Mouse (Mus musculus): ENCODE results near the gene Zbtb20. TPM values are rescaled to one million over a fixed set of nuclear protein-coding genes. Genes with fewer than 3 reads are reported as not detected.

Zbtb20 gene
- polyA plus RNA-seq, 1 experiment from 2014 or later, result 18.4 TPM

GRCm38 (mm10) chr16:43286319-43286718 is 410.6 kb downstream of the Zbtb20 start:
- Histone ChIP-seq H3K9ac (ENCODE audit: low read depth, low read length) (no peak overlapping the region), H3K4me1 (ENCODE audit: control insufficient read depth, insufficient read depth, low read length) (0 out of 2 replicates have a peak, but pooled peaks cover 4% of the 10 kb centered on the region), H3K27ac (ENCODE audit: low read length) (no peak overlapping the region), H3K27me3 (replicated peaks; ENCODE audit: control insufficient read depth, insufficient read depth, low read length) (no peaks in the 10 kb centered on the region), H3K4me3 (ENCODE audit: low read length) (no peak overlapping the region), H3K4me2 (ENCODE audit: low read depth, low read length) (no peak overlapping the region), H3K9me3 (ENCODE audit: control insufficient read depth, low read length) (no peaks in the 10 kb centered on the region), H3K36me3 (ENCODE audit: control insufficient read depth, insufficient read depth, low read length) (no peaks in the 10 kb centered on the region)
- WGBS, result 83% methylated on average over 1 of the region's 1 CpGs
- ATAC-seq, result no peak

- no peak overlapping the region for H3K27ac ChIP-seq (ENCODE audit: low read length)
- H3K4me2 ChIP-seq (ENCODE audit: low read depth, low read length), result no peak overlapping the region
- no peaks in the 10 kb centered on the region for H3K27me3 ChIP-seq (replicated peaks; ENCODE audit: control insufficient read depth, insufficient read depth, low read length)
- H3K36me3 ChIP-seq (ENCODE audit: control insufficient read depth, insufficient read depth, low read length), result no peaks in the 10 kb centered on the region
- WGBS, result 45% methylated on average over 1 of the region's 1 CpGs
- H3K9ac ChIP-seq (ENCODE audit: low read depth, low read length), result no peak overlapping the region
- 0 out of 2 replicates have a peak, but pooled peaks have one; percentile 48 for ATAC-seq
- no peaks in the 10 kb centered on the region for H3K9me3 ChIP-seq (ENCODE audit: control insufficient read depth, low read length)
- no peak overlapping the region for H3K4me3 ChIP-seq (ENCODE audit: low read length)
- peaks cover 9% of the 10 kb centered on the region; the same call in 1 of the 2 replicates for H3K4me1 ChIP-seq (ENCODE audit: control insufficient read depth, insufficient read depth, low read length)
Observed at GRCm38 (mm10) chr16:43286783-43287383, 411.2 kb downstream of the Zbtb20 start.

- Histone ChIP-seq H3K27ac (ENCODE audit: low read length) (no peak overlapping the region), H3K4me2 (ENCODE audit: low read depth, low read length) (no peak overlapping the region), H3K4me3 (ENCODE audit: low read length) (no peak overlapping the region), H3K9me3 (ENCODE audit: control insufficient read depth, low read length) (no peaks in the 10 kb centered on the region), H3K36me3 (ENCODE audit: control insufficient read depth, insufficient read depth, low read length) (no peaks in the 10 kb centered on the region), H3K9ac (ENCODE audit: low read depth, low read length) (no peak overlapping the region), H3K27me3 (replicated peaks; ENCODE audit: control insufficient read depth, insufficient read depth, low read length) (no peaks in the 10 kb centered on the region), H3K4me1 (ENCODE audit: control insufficient read depth, insufficient read depth, low read length) (peaks cover 9% of the 10 kb centered on the region; the same call in 1 of the 2 replicates)
- peak; percentile 46; the same call in 1 of the 2 replicates for ATAC-seq
- WGBS, result 53% methylated on average over 3 of the region's 3 CpGs
Observed at GRCm38 (mm10) chr16:43291423-43291822, 415.7 kb downstream of the Zbtb20 start.

- H3K4me2 ChIP-seq (ENCODE audit: low read depth, low read length), result no peak overlapping the region
- peaks cover 9% of the 10 kb centered on the region for H3K4me1 ChIP-seq (ENCODE audit: control insufficient read depth, insufficient read depth, low read length)
- no peaks in the 10 kb centered on the region for H3K27me3 ChIP-seq (replicated peaks; ENCODE audit: control insufficient read depth, insufficient read depth, low read length)
- no peaks in the 10 kb centered on the region for H3K36me3 ChIP-seq (ENCODE audit: control insufficient read depth, insufficient read depth, low read length)
- H3K9ac ChIP-seq (ENCODE audit: low read depth, low read length), result no peak overlapping the region
- no peaks in the 10 kb centered on the region for H3K9me3 ChIP-seq (ENCODE audit: control insufficient read depth, low read length)
- ATAC-seq, result no peak
- 52% methylated on average over 5 of the region's 5 CpGs for WGBS
- H3K4me3 ChIP-seq (ENCODE audit: low read length), result no peak overlapping the region
- no peak overlapping the region for H3K27ac ChIP-seq (ENCODE audit: low read length)
Observed at GRCm38 (mm10) chr16:43297953-43298596, 422.4 kb downstream of the Zbtb20 start.

- Histone ChIP-seq H3K4me2 (ENCODE audit: low read depth, low read length) (no peak overlapping the region), H3K9ac (ENCODE audit: low read depth, low read length) (no peak overlapping the region), H3K4me1 (ENCODE audit: control insufficient read depth, insufficient read depth, low read length) (peaks cover 11% of the 10 kb centered on the region), H3K9me3 (ENCODE audit: control insufficient read depth, low read length) (no peaks in the 10 kb centered on the region), H3K27me3 (replicated peaks; ENCODE audit: control insufficient read depth, insufficient read depth, low read length) (no peaks in the 10 kb centered on the region), H3K36me3 (ENCODE audit: control insufficient read depth, insufficient read depth, low read length) (no peaks in the 10 kb centered on the region), H3K27ac (ENCODE audit: low read length) (no peak overlapping the region), H3K4me3 (ENCODE audit: low read length) (no peak overlapping the region)
- WGBS, result 81% methylated on average over 3 of the region's 3 CpGs
- ATAC-seq, result no peak
Observed at GRCm38 (mm10) chr16:43300420-43300819, 424.7 kb downstream of the Zbtb20 start.

- Histone ChIP-seq H3K4me2 (ENCODE audit: low read depth, low read length) (no peak overlapping the region), H3K9ac (ENCODE audit: low read depth, low read length) (no peak overlapping the region), H3K4me3 (ENCODE audit: low read length) (no peak overlapping the region), H3K27ac (ENCODE audit: low read length) (no peak overlapping the region), H3K36me3 (ENCODE audit: control insufficient read depth, insufficient read depth, low read length) (no peaks in the 10 kb centered on the region), H3K27me3 (replicated peaks; ENCODE audit: control insufficient read depth, insufficient read depth, low read length) (no peaks in the 10 kb centered on the region), H3K9me3 (ENCODE audit: control insufficient read depth, low read length) (no peaks in the 10 kb centered on the region), H3K4me1 (ENCODE audit: control insufficient read depth, insufficient read depth, low read length) (peaks cover 8% of the 10 kb centered on the region)
- WGBS, result 82% methylated on average over 2 of the region's 2 CpGs
- no peak for ATAC-seq
Observed at GRCm38 (mm10) chr16:43302171-43302570, 426.5 kb downstream of the Zbtb20 start.

- no peaks in the 10 kb centered on the region for H3K9me3 ChIP-seq (ENCODE audit: control insufficient read depth, low read length)
- H3K4me1 ChIP-seq (ENCODE audit: control insufficient read depth, insufficient read depth, low read length), result peaks cover 3% of the 10 kb centered on the region
- no peak overlapping the region for H3K4me3 ChIP-seq (ENCODE audit: low read length)
- H3K4me2 ChIP-seq (ENCODE audit: low read depth, low read length), result no peak overlapping the region
- no peak overlapping the region for H3K27ac ChIP-seq (ENCODE audit: low read length)
- H3K9ac ChIP-seq (ENCODE audit: low read depth, low read length), result no peak overlapping the region
- H3K27me3 ChIP-seq (replicated peaks; ENCODE audit: control insufficient read depth, insufficient read depth, low read length), result no peaks in the 10 kb centered on the region
- peak; percentile 23; the same call in 1 of the 2 replicates for ATAC-seq
- WGBS, result 53% methylated on average over 9 of the region's 9 CpGs
- no peaks in the 10 kb centered on the region for H3K36me3 ChIP-seq (ENCODE audit: control insufficient read depth, insufficient read depth, low read length)
Observed at GRCm38 (mm10) chr16:43303245-43304197, 427.8 kb downstream of the Zbtb20 start.

- Histone ChIP-seq H3K4me3 (ENCODE audit: low read length) (no peak overlapping the region), H3K4me1 (ENCODE audit: control insufficient read depth, insufficient read depth, low read length) (0 out of 2 replicates have a peak, but pooled peaks cover 2% of the 10 kb centered on the region), H3K27ac (ENCODE audit: low read length) (no peak overlapping the region), H3K36me3 (ENCODE audit: control insufficient read depth, insufficient read depth, low read length) (no peaks in the 10 kb centered on the region), H3K9me3 (ENCODE audit: control insufficient read depth, low read length) (no peaks in the 10 kb centered on the region), H3K4me2 (ENCODE audit: low read depth, low read length) (no peak overlapping the region), H3K27me3 (replicated peaks; ENCODE audit: control insufficient read depth, insufficient read depth, low read length) (no peaks in the 10 kb centered on the region), H3K9ac (ENCODE audit: low read depth, low read length) (no peak overlapping the region)
- ATAC-seq, result no peak
- WGBS, result 44% methylated on average over 4 of the region's 4 CpGs
Observed at GRCm38 (mm10) chr16:43309968-43310431, 434.3 kb downstream of the Zbtb20 start.

- H3K36me3 ChIP-seq (ENCODE audit: control insufficient read depth, insufficient read depth, low read length), result no peaks in the 10 kb centered on the region
- no peak overlapping the region for H3K4me2 ChIP-seq (ENCODE audit: low read depth, low read length)
- no peak for ATAC-seq
- H3K27ac ChIP-seq (ENCODE audit: low read length), result no peak overlapping the region
- no peak overlapping the region for H3K9ac ChIP-seq (ENCODE audit: low read depth, low read length)
- H3K4me3 ChIP-seq (ENCODE audit: low read length), result no peak overlapping the region
- H3K27me3 ChIP-seq (replicated peaks; ENCODE audit: control insufficient read depth, insufficient read depth, low read length), result no peaks in the 10 kb centered on the region
- H3K9me3 ChIP-seq (ENCODE audit: control insufficient read depth, low read length), result no peaks in the 10 kb centered on the region
- 74% methylated on average over 3 of the region's 3 CpGs for WGBS
- no peaks in the 10 kb centered on the region for H3K4me1 ChIP-seq (ENCODE audit: control insufficient read depth, insufficient read depth, low read length)
Observed at GRCm38 (mm10) chr16:43324009-43324408, 448.3 kb downstream of the Zbtb20 start.

Measured in intestine, embryonic 16.5 days (tissue).